Mouse (Mus musculus) embryonic facial prominence, embryonic 10.5 days (tissue): ENCODE data around the gene Zbtb5. TPM values are rescaled to one million over a fixed set of nuclear protein-coding genes. Genes with fewer than 3 reads are reported as not detected.
"Not testable (repeated sequence)": the region's sequence is repeated elsewhere in the genome, so short reads cannot be mapped to it uniquely, and the experiment has no call there.

ENCODE experiments used
- DNase-seq: peaks from one replicate; pipeline ENCODE4 v3.0.0-alpha.2; 2017; ENCODE audit warnings: low spot score
- H3K27ac ChIP-seq: fragments of 300-500 bp; sonication (generic); replicated peaks from 2 replicates; pipeline ENCODE4 v1.5.1; 2016; ENCODE audit warnings: mild to moderate bottlenecking
- H3K27me3 ChIP-seq: fragments of 300-500 bp; sonication (generic); replicated peaks from 2 replicates; pipeline ENCODE4 v1.6.1; 2016; ENCODE audit warnings: low read depth, mild to moderate bottlenecking; ENCODE audit not compliant: poor library complexity, severe bottlenecking
- H3K36me3 ChIP-seq: fragments of 300-500 bp; sonication (generic); replicated peaks from 2 replicates; pipeline ENCODE4 v1.6.1; 2016; ENCODE audit warnings: mild to moderate bottlenecking, moderate library complexity
- H3K4me1 ChIP-seq: fragments of 300-500 bp; sonication (generic); 2 replicates; pipeline ENCODE4 v1.6.1; 2016
- H3K4me3 ChIP-seq: fragments of 300-500 bp; sonication (generic); 2 replicates; pipeline ENCODE4 v1.5.1; 2016; ENCODE audit warnings: mild to moderate bottlenecking, moderate library complexity
- H3K9me3 ChIP-seq: fragments of 300-500 bp; sonication (generic); 2 replicates; pipeline ENCODE4 v1.6.1; 2016; ENCODE audit warnings: mild to moderate bottlenecking
- WGBS: fragments of 180-500 bp; shearing (Covaris S2); methylation state at CpG from one replicate; pipeline ENCODE4 v1.1.7; 2016; 5-methylcytosine and 5-hydroxymethylcytosine counted together
- polyA plus RNA-seq: library from polyadenylated mRNA; unstranded; fragments of >200 nt; fragmentation: Nextera tagmentation; extraction: Ambion mirVana; gene quantifications from 2 replicates; pipeline ENCODE4 v1.2.1, GENCODE M21; 2016

Gene Zbtb5
- 37.8 and 40.0 TPM in 2 replicates for polyA plus RNA-seq

DNA sequence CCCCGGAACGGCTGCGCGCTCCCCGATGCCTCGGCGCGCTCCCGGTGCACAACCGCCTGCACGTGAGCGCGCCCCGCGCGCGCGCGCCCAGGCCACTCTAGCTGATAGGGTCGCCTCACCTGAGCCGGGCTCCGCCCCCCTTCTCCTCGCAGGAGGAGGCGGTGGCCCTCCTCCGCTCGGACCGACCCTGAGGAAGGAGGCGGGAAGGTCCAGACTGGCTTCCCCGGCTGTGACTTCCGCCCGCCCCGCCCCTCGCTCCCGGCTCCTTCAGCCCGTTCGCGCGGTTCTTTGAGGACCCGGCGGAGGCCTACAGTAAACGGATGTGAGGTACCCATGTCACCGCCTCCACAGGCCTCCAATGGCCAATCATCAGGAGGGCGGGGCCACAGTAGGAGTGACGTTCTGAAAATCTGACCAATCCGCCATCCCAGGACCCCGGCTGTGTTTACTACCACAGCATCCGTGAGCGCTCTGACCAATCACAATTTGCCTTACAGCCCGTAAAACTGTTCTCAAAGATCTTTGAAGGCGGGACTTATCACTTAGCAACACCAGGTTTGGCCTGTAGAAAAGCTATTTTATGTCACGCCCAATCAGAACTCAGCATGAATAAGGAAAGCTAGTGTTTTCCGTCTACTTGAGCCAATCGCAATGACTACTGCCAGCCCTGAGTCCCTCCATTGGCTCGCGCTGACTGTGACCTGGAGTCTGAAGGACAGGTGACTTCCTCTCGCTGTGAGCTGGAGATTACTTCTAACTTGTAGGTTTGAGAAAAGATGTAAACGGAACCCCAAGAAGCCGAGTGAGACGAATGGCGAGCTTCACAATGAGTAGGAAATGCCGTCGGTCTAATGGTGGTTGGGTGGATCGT is at the start of gene Zbtb5:
Gene Zbtb5 (minus strand): TSS at position 308 of the 871 bp plus-strand sequence.
- Histone ChIP-seq H3K4me3 (peak within 1 kb of the TSS; percentile 74), H3K4me1 (peaks cover 24% of the 10 kb centered on the region), H3K27me3 (no peaks in the 10 kb centered on the region), H3K27ac (peak within 1 kb of the TSS; percentile 93), H3K9me3 (no peaks in the 10 kb centered on the region), H3K36me3 (peaks cover 5% of the 10 kb centered on the region; the same call in 1 of the 2 replicates)
- under 1% methylated on average over 63 of the region's 63 CpGs for WGBS
- peak; percentile 99 for DNase-seq

DNA sequence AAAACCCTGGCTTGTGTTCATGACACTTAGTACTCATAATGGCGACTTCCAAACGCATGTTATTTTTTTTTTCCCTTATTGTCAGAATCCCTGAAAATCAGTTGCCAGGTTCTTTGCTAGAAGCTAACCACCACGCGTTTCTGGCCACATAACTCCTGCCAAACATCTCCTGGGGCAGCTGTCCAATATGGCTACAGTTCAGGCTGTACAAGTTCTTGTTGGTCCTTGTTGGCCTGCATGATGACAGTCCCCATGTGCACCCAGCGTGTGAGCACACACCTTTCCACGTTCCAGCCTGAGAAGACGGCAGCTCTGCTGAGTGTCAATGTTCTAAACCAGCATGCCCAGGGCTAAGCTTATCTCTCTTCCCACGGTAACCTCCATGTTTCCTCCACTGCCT is 43.2 kb upstream of the Zbtb5 start:
- H3K36me3 ChIP-seq = peaks cover 58% of the 10 kb centered on the region
- H3K4me3 ChIP-seq = no peak overlapping the region
- no peak overlapping the region for H3K27ac ChIP-seq
- no peaks in the 10 kb centered on the region for H3K9me3 ChIP-seq
- DNase-seq = no peak
- H3K4me1 ChIP-seq = no peaks in the 10 kb centered on the region
- WGBS = 89% methylated on average over 8 of the region's 8 CpGs
- no peaks in the 10 kb centered on the region for H3K27me3 ChIP-seq

GRCm38 (mm10) chr4:45054862-45055261 is 42.6 kb upstream of the Zbtb5 start:
- Histone ChIP-seq H3K4me3 (no peak overlapping the region), H3K4me1 (no peaks in the 10 kb centered on the region), H3K36me3 (peaks cover 58% of the 10 kb centered on the region), H3K27ac (no peak overlapping the region), H3K27me3 (no peaks in the 10 kb centered on the region), H3K9me3 (no peaks in the 10 kb centered on the region)
- 52% methylated on average over 3 of the region's 3 CpGs for WGBS
- DNase-seq = no peak

DNA sequence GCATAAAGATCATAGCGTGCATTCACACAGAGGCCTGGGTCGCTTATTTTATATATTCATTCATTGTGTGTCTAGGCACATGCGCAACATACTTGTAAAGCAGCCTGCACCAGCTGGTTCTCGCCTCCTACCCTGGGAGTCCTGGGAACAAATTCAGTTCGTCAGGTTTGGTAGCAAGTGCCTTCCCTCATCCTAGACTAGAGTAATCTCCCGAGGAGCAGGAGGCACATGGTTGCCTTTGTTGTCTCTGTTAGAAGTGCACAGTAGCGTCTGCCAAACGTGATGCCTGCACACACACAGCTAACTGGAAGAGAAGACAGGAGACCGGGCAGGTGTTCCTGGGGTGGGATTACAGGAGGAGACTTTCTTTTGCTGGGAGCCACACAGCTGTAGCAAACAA is 35.7 kb upstream of the Zbtb5 start:
- H3K27me3 ChIP-seq = no peaks in the 10 kb centered on the region
- no peaks in the 10 kb centered on the region for H3K9me3 ChIP-seq
- peaks cover 77% of the 10 kb centered on the region for H3K36me3 ChIP-seq
- 77% methylated on average over 9 of the region's 9 CpGs for WGBS
- no peaks in the 10 kb centered on the region for H3K4me1 ChIP-seq
- no peak for DNase-seq
- H3K4me3 ChIP-seq = no peak overlapping the region
- no peak overlapping the region for H3K27ac ChIP-seq

DNA sequence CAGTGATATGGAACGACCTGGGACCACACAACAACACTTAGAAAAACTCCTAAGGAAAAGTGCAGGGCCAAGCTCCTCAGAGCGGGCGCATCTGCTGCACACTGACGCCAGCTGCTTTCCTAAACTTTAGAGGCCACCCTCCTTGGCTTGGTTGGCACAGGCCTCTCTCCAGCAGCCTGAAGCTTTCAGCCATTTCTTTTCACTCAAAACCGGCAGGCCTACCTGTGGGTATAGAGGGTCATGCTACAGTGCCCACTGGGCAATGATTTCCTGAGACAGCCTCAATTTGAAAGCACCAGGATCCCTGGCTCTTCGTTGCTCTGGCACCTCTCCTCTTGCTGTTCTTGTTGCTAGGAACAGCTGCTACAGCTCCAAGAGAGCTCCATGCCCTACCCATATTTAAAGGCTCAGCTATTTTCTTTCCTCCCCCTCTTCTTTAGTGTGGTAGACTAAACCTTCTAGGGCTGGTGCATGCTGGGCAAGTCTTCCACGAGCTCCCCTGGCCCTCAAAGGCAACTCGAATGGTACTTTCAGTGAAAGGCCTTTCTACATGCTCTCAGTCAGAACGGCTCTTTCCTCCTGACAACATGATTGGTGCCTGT is 35.2 kb upstream of the Zbtb5 start:
- H3K27me3 ChIP-seq = no peaks in the 10 kb centered on the region
- H3K4me3 ChIP-seq = no peak overlapping the region
- peaks cover 83% of the 10 kb centered on the region for H3K36me3 ChIP-seq
- DNase-seq = no peak
- H3K9me3 ChIP-seq = no peaks in the 10 kb centered on the region
- H3K4me1 ChIP-seq = no peaks in the 10 kb centered on the region
- WGBS = 87% methylated on average over 9 of the region's 9 CpGs
- H3K27ac ChIP-seq = no peak overlapping the region

DNA sequence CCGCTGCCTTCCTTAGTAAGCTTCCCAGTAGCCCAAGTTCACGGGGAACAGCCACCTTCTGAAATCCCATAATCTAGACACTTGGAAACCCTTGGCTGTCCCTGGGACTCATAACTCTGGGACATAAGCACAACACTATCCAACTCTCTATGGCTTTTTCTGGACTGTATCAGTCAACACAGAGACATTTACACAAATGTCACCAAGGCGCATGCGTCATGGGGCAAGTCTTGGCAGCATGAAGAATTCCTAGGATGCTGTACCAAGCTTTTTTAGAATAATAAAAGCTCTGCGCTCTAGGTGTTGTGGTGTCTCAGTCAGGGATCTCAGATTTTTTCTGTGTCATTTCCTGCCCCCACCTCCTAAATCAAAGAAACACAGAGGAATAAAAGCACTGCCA is 34.5 kb upstream of the Zbtb5 start:
- no peak overlapping the region for H3K4me3 ChIP-seq
- peaks cover 88% of the 10 kb centered on the region for H3K36me3 ChIP-seq
- no peaks in the 10 kb centered on the region for H3K4me1 ChIP-seq
- no peaks in the 10 kb centered on the region for H3K27me3 ChIP-seq
- no peaks in the 10 kb centered on the region for H3K9me3 ChIP-seq
- DNase-seq = no peak
- H3K27ac ChIP-seq = no peak overlapping the region
- WGBS = 94% methylated on average over 5 of the region's 5 CpGs

- H3K27me3 ChIP-seq = no peaks in the 10 kb centered on the region
- DNase-seq = no peak
- WGBS = 85% methylated on average over 7 of the region's 7 CpGs
- H3K27ac ChIP-seq = no peak overlapping the region
- H3K4me3 ChIP-seq = no peak overlapping the region
- peaks cover 81% of the 10 kb centered on the region for H3K36me3 ChIP-seq
- no peaks in the 10 kb centered on the region for H3K9me3 ChIP-seq
- no peaks in the 10 kb centered on the region for H3K4me1 ChIP-seq
Observed at GRCm38 (mm10) chr4:45040795-45041194, 28.6 kb upstream of the Zbtb5 start.

GRCm38 (mm10) chr4:45039546-45039945 is 27.3 kb upstream of the Zbtb5 start:
- H3K27ac ChIP-seq, H3K9me3 ChIP-seq, H3K27me3 ChIP-seq, H3K4me3 ChIP-seq, DNase-seq, H3K4me1 ChIP-seq: not testable (repeated sequence)
- H3K36me3 ChIP-seq = peaks cover 81% of the 10 kb centered on the region
- WGBS = 95% methylated on average over 7 of the region's 7 CpGs

- DNase-seq, H3K27ac ChIP-seq, H3K4me1 ChIP-seq, H3K9me3 ChIP-seq, H3K4me3 ChIP-seq, H3K27me3 ChIP-seq: not testable (repeated sequence)
- 63% methylated on average over 8 of the region's 8 CpGs for WGBS
- H3K36me3 ChIP-seq = peaks cover 81% of the 10 kb centered on the region
Observed at GRCm38 (mm10) chr4:45038879-45039278, 26.7 kb upstream of the Zbtb5 start.

DNA sequence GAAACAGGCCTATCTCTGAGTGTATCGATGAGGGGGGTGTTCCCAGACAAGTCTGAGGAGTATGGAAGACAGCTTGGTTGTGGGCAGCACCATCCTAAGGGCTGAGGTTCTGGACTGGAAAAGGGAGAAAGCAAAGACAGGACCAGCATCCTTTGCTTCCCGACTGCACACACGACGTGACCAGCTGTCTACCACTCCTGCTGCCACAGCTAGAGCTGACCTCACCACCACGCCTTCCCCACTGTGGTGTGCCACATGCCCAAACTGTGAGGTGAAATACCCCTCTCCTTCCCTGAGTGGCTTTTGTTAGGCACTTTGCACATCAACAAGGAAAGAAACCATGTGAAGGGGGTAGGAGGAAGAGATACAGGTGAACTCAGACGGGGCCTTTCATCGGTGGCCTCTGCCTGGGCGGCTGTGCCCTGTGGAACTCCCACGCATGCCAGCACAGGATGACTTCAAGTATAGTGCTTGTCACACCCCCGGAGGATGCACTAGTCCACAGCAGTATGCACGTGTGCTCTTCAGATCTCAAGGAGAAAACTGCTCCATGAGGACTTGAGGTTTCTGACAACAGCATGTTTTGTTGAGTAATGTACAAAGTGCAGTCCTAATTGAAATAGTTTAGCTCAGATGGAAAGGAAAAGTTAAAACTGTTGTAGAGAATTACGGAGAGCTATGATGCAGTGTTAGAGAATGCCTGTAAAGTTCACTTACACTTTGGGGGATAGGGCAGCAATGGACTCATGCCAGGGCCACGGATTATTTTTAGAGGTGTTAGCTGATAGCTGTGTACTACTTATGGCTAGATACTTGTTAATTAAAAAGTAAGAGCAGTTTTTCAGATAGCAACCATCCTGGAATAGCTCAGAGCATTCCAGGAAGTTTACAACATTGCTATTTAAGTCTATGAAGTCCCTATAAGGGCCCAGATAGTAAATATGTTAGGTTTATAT is 25.5 kb upstream of the Zbtb5 start:
- WGBS = 89% methylated on average over 13 of the region's 13 CpGs
- Histone ChIP-seq H3K4me3 (no peak overlapping the region), H3K27ac (no peak overlapping the region), H3K4me1 (no peaks in the 10 kb centered on the region), H3K9me3 (no peaks in the 10 kb centered on the region), H3K27me3 (no peaks in the 10 kb centered on the region), H3K36me3 (peaks cover 81% of the 10 kb centered on the region)
- DNase-seq = no peak

GRCm38 (mm10) chr4:45036571-45036970 is 24.4 kb upstream of the Zbtb5 start:
- Histone ChIP-seq H3K36me3 (peaks cover 83% of the 10 kb centered on the region), H3K27ac (no peak overlapping the region)

DNA sequence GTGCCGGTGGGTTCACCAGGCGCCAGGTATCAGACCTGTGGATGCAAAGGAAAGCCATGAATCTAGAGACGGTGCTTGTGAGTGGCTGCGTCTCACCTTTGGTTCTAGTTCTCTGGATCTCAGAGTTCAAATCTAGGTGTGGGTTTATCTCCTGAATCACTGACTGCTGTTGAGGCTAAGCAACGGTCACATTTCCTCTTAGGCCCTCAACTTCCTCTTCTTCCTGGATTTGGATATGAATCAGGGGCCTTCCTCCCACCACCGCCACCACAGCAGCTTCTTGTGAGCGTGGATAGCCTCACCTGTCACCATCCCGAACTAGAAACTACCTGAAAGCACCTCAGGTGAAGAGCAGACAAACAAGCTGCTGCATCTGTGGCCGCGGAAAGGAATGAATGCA is 23.8 kb upstream of the Zbtb5 start:
- Histone ChIP-seq H3K27ac (no peak overlapping the region), H3K27me3 (no peaks in the 10 kb centered on the region), H3K4me3 (no peak overlapping the region), H3K9me3 (no peaks in the 10 kb centered on the region), H3K4me1 (no peaks in the 10 kb centered on the region), H3K36me3 (peaks cover 83% of the 10 kb centered on the region)
- 94% methylated on average over 10 of the region's 10 CpGs for WGBS
- DNase-seq = no peak

More at GRCm38 (mm10) chr4:45036571-45036970, 24.4 kb upstream of the Zbtb5 start:
- H3K4me1 ChIP-seq = no peaks in the 10 kb centered on the region
- no peaks in the 10 kb centered on the region for H3K9me3 ChIP-seq
- H3K4me3 ChIP-seq = no peak overlapping the region
- no peak for DNase-seq
- H3K27me3 ChIP-seq = no peaks in the 10 kb centered on the region
- WGBS = 91% methylated on average over 5 of the region's 5 CpGs
